Mouse (Mus musculus) cortical plate, adult 2 months (tissue): Measurements from ENCODE around the gene Pank1. TPM values are rescaled to one million over a fixed set of nuclear protein-coding genes. Genes with fewer than 3 reads are reported as not detected.

ENCODE experiments used
- H3K27ac ChIP-seq: fragments of 200-500 bp; 2 replicates; pipeline ENCODE4 v1.5.1; 2012; ENCODE audit warnings: low read length, control low read depth, inconsistent platforms; ENCODE audit not compliant: insufficient read depth
- H3K4me1 ChIP-seq: fragments of 200-500 bp; 2 replicates; pipeline ENCODE4 v1.6.1; 2011; ENCODE audit warnings: low read length; ENCODE audit not compliant: control insufficient read depth, insufficient read depth
- H3K4me3 ChIP-seq: fragments of 200-500 bp; 2 replicates; pipeline ENCODE4 v1.5.1; 2011; ENCODE audit warnings: mild to moderate bottlenecking, low read length, control low read depth; ENCODE audit not compliant: insufficient read depth
- CTCF ChIP-seq: fragments of 200-500 bp; IDR thresholded peaks from 2 replicates; pipeline ENCODE4 v1.5.1; 2011; ENCODE audit warnings: mild to moderate bottlenecking, control low read depth, low read length; ENCODE audit not compliant: insufficient read depth; ENCODE audit errors: extremely low read depth
- POLR2A ChIP-seq: fragments of 200-500 bp; IDR thresholded peaks from 2 replicates; pipeline ENCODE4 v1.6.1; 2011; ENCODE audit warnings: mild to moderate bottlenecking, low read length, control low read depth; ENCODE audit not compliant: insufficient read depth; ENCODE audit errors: extremely low read depth
- polyA plus RNA-seq: library from polyadenylated mRNA; depleted of rRNA; stranded (reverse); fragments of >200 nt; gene quantifications from 2 replicates; pipeline ENCODE4 v1.2.3, GENCODE M21; 2012

Pank1 gene
- polyA plus RNA-seq, 1 experiment: 6.8 TPM

DNA sequence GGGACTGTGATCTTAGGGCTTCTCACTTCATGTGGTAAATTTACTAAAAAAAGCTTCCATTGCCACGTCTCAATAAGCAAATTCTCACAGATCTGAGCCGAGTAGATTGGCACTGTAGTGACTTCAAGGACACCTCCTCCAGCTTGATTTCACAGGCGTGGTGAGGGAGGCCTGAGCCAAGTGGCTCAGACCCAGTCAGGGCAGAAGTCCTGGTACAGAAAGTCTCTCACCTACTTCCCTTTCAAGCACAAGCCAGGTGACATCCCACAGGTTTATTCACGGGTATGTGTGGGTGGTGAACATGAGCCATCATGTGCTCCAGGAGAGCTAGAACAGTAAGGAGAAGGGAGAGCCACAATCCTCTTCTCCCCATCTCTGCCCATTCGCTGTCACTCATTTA lies 1.9 kb upstream of the Pank1 start:
- TF ChIP-seq CTCF (no peak), POLR2A (no peak)
- H3K27ac ChIP-seq: no peak overlapping the region
- H3K4me3 ChIP-seq: no peak overlapping the region
- peaks cover 2% of the 10 kb centered on the region; the same call in 1 of the 2 replicates for H3K4me1 ChIP-seq

- Histone ChIP-seq H3K4me3 (peak overlapping the region; percentile 50), H3K4me1 (peaks cover 2% of the 10 kb centered on the region; the same call in 1 of the 2 replicates), H3K27ac (peak overlapping the region; percentile 98; the same call in 1 of the 2 replicates)
- TF ChIP-seq CTCF (no peak), POLR2A (no peak)
Measured at GRCm38 (mm10) chr19:34879624-34880023, 369 bp upstream of the Pank1 start.

- TF ChIP-seq CTCF (no peak), POLR2A (peak; percentile 84)
- peaks cover 2% of the 10 kb centered on the region; the same call in 1 of the 2 replicates for H3K4me1 ChIP-seq
- peak overlapping the region; percentile 98 for H3K27ac ChIP-seq
- H3K4me3 ChIP-seq: peak overlapping the region; percentile 50
Measured at GRCm38 (mm10) chr19:34877898-34878602, 1.2 kb downstream of the Pank1 start.

GRCm38 (mm10) chr19:34876676-34877075 lies 2.6 kb downstream of the Pank1 start:
- Histone ChIP-seq H3K4me1 (peaks cover 2% of the 10 kb centered on the region; the same call in 1 of the 2 replicates), H3K27ac (no peak overlapping the region), H3K4me3 (no peak overlapping the region; the same call in 1 of the 2 replicates)
- TF ChIP-seq POLR2A: no peak
- no peak for TF ChIP-seq CTCF

DNA sequence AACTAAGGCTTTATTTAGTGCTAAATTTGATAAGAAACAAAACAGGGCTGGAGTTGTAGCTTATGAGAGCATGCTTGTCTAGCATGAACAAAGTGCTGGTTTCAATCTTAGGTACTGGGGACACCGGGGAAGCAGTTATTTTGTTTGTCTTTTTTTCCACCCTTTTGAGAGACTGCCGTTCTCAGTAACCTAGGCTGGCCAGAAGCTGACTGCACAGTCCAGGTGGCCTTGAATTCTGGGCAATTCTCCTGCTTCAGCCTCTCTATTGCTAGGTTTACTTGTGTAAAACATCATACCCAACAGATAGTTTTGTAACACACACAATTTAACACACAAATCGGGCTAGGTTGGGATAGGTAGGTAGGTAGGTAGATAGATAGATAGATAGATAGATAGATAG lies 9.9 kb downstream of the Pank1 start:
- Histone ChIP-seq H3K4me3 (no peak overlapping the region), H3K27ac (no peak overlapping the region), H3K4me1 (no peaks in the 10 kb centered on the region)
- no peak for TF ChIP-seq POLR2A
- TF ChIP-seq CTCF: no peak

- Histone ChIP-seq H3K27ac (no peak overlapping the region), H3K4me3 (no peak overlapping the region), H3K4me1 (no peaks in the 10 kb centered on the region)
- no peak for TF ChIP-seq POLR2A
- no peak for TF ChIP-seq CTCF
Measured at GRCm38 (mm10) chr19:34868093-34868741, 11.0 kb downstream of the Pank1 start.

GRCm38 (mm10) chr19:34863737-34864136 lies 15.5 kb downstream of the Pank1 start:
- H3K4me3 ChIP-seq: no peak overlapping the region
- H3K27ac ChIP-seq: no peak overlapping the region
- H3K4me1 ChIP-seq: no peaks in the 10 kb centered on the region; the same call in 1 of the 2 replicates
- no peak for TF ChIP-seq CTCF
- TF ChIP-seq POLR2A: no peak

DNA sequence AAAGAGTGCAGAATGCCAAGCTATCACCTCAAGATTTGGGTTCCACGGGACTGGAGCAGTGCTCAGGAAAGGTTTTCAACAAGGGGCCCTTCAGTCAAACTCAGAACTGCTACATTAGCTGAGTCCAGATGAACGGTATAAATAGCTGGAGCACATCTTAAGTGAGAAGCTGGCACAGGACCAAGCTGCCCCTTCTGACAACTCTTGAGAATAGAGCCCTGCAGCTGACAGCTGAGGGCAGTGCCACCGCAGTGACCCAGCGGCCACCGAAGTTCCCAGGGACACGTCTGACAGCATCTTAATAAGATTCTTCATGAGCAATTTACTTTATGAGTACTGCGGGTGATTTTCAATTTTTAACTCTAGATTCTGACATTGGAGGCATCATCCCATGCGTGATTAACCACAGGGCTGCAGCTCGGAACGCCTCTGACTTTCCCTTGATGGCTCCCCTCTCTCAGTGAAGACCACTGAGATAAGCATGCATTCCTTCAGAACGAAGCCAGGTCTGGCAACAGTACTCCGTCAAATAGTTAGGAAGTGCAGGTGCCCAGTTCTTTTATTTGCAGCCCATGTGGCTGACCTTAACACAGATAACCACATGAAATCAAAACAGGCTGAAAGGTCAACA lies 23.1 kb downstream of the Pank1 start:
- Histone ChIP-seq H3K27ac (no peak overlapping the region), H3K4me1 (peaks cover 3% of the 10 kb centered on the region; the same call in 1 of the 2 replicates), H3K4me3 (no peak overlapping the region)
- TF ChIP-seq CTCF: no peak

DNA sequence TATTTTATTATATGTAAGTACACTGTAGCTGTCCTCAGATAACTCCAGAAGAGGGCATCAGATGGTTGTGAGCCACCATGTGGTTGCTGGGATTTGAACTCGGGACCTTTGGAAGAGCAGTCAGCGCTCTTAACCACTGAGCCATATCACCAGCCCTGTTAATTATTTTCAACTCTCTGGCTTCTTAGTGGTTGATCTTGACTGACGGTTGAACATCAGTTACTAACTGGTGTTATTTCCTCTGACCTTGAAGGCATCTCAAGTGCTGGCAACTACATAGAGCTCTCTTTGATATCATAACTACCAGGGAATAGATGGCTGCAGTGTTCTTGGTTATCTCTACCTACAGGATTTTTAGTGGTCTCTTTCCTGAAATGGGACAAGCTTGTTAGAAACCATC lies 28.1 kb downstream of the Pank1 start:
- H3K4me3 ChIP-seq: no peak overlapping the region
- TF ChIP-seq CTCF (no peak), POLR2A (no peak)
- no peaks in the 10 kb centered on the region for H3K4me1 ChIP-seq
- H3K27ac ChIP-seq: no peak overlapping the region
